Mouse (Mus musculus) lung, postnatal 0 days (tissue): Measurements from ENCODE around the gene B3galt4.

Experiments
- CTCF ChIP-seq: IDR thresholded peaks from 2 replicates; pipeline ENCODE4 v1.5.1; 2016; ENCODE audit warnings: antibody characterized with exemption, mild to moderate bottlenecking
- EP300 ChIP-seq: IDR thresholded peaks from 2 replicates; pipeline ENCODE4 v1.6.1; 2016; ENCODE audit warnings: antibody characterized with exemption, mild to moderate bottlenecking, control low read depth

DNA sequence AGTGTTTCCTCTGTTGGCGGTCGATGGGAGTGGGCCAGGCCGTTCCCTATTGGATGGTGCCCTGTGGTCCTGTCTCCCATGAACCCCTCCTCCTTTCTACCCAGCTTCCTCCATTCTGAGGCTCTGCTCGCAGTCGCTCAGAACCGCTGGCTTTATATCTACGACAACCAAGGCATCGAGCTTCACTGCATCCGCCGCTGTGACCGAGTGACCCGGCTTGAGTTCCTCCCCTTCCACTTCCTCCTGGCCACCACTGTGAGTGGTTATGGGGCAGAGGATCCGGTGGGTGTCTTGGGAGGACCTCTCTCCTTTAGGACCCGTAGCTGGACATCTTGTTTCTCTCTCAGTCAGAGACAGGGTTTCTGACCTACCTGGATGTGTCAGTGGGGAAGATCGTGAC lies 7.8 kb downstream of the B3galt4 start:
- TF ChIP-seq CTCF = no peak
- no peak for TF ChIP-seq EP300
